25 mouse cellular contexts compared by ENCODE assay signal in genomic region chr5:99562096-99562495, GRCm38 (mm10).
A peak's percentile ranks its signal among the peaks of the same experiment; 100 is the strongest.
DNase-seq lines count a peak whose midpoint lies in the region; ATAC-seq lines count a peak whose summit lies in the region.
"Had no signal": no experiment of that assay in that cellular context is flagged by ENCODE, and none has a peak within 500 bp of the region (broad histone marks: within the 10 kb centered on the region; RNA-seq: fewer than 3 reads in every experiment).

No protein-coding gene starts in this region.

- H3K4me2 ChIP-seq in heart, embryonic 15.5 days, result no peak overlapping the region
- no peak overlapping the region for H3K4me2 ChIP-seq in liver, embryonic 12.5 days
- H3K4me2 ChIP-seq: embryonic facial prominence, embryonic 13.5 days; forebrain, embryonic 12.5 days; heart, embryonic 13.5 days; hindbrain, embryonic 12.5 days had no signal

- H3K4me3 ChIP-seq in heart, embryonic 15.5 days, result no peak overlapping the region
- no peak overlapping the region for H3K4me3 ChIP-seq in liver, embryonic 12.5 days
- H3K4me3 ChIP-seq: embryonic facial prominence, embryonic 13.5 days; forebrain, embryonic 12.5 days; heart, adult 2 months; heart, embryonic 13.5 days; hindbrain, embryonic 12.5 days had no signal

- no peaks in the 10 kb centered on the region for H3K9me3 ChIP-seq in heart, embryonic 15.5 days (replicated peaks)
- H3K9me3 ChIP-seq in liver, embryonic 12.5 days (replicated peaks), result no peaks in the 10 kb centered on the region
- H3K9me3 ChIP-seq: embryonic facial prominence, embryonic 13.5 days; forebrain, embryonic 12.5 days; heart, embryonic 13.5 days; hindbrain, embryonic 12.5 days had no signal

- H3K4me1 ChIP-seq in heart, embryonic 15.5 days (replicated peaks), result peaks cover 21% of the 10 kb centered on the region
- no peaks in the 10 kb centered on the region for H3K4me1 ChIP-seq in liver, embryonic 12.5 days
- H3K4me1 ChIP-seq: embryonic facial prominence, embryonic 13.5 days had no signal

- H3K27me3 ChIP-seq in heart, embryonic 15.5 days, result no peaks in the 10 kb centered on the region
- H3K27me3 ChIP-seq in liver, embryonic 12.5 days (replicated peaks), result no peaks in the 10 kb centered on the region
- H3K27me3 ChIP-seq: CH12.LX; embryonic facial prominence, embryonic 13.5 days; heart, embryonic 13.5 days had no signal

- ATAC-seq in heart, embryonic 15.5 days (replicated peaks; ENCODE audit: insufficient number of reproducible peaks, insufficient read depth, low FRiP score, low read depth), result 0 out of 2 replicates have a peak, but pooled peaks have one; percentile 47
- ATAC-seq in common myeloid progenitor, adult 5-6 weeks (replicated peaks; ENCODE audit: low read depth, poor library complexity, severe bottlenecking), result peak; percentile 98
- peak; percentile 52; the same call in 1 of the 2 replicates for ATAC-seq in liver, embryonic 12.5 days
- peak; percentile 69 for ATAC-seq in megakaryocyte progenitor cell, adult 5-6 weeks (replicated peaks; ENCODE audit: poor library complexity)
- ATAC-seq: activated CD4-positive, CD25-positive, alpha-beta regulatory T cell, adult 4 months; forebrain, embryonic 16.5 days; hindbrain, embryonic 16.5 days; inflammation-experienced regulatory T-cells, adult 6 months; Patski had no signal

- DNase-seq in heart, adult 8-10 months (ENCODE audit: low spot score), result no peak
- no peak for DNase-seq in cerebellum, adult 8-10 months
- no peak for DNase-seq in urinary bladder, postnatal 14 days (ENCODE audit: low spot score)
- DNase-seq: adrenal gland, adult 2 months; adrenal gland, postnatal 36 days; cerebellum, adult 11 months; cerebellum, adult 9-10 months; cerebellum, postnatal 25 days; gastrocnemius, postnatal 10 days; heart, adult 2 months; heart, postnatal 36 days had no signal

- H3K27ac ChIP-seq in heart, embryonic 15.5 days, result no peak overlapping the region
- H3K27ac ChIP-seq in liver, embryonic 12.5 days, result no peak overlapping the region
- H3K27ac ChIP-seq: embryonic facial prominence, embryonic 13.5 days; forebrain, embryonic 12.5 days; heart, adult 2 months; heart, embryonic 13.5 days; hindbrain, embryonic 12.5 days had no signal

- H3K36me3 ChIP-seq in heart, embryonic 15.5 days, result no peaks in the 10 kb centered on the region
- no peaks in the 10 kb centered on the region for H3K36me3 ChIP-seq in liver, embryonic 12.5 days
- H3K36me3 ChIP-seq: embryonic facial prominence, embryonic 13.5 days; forebrain, embryonic 12.5 days; heart, embryonic 13.5 days; hindbrain, embryonic 12.5 days had no signal

- WGBS in heart, embryonic 15.5 days, result 50% methylated on average over 6 of the region's 6 CpGs
- 22% methylated on average over 6 of the region's 6 CpGs for WGBS in liver, embryonic 12.5 days (ENCODE audit: insufficient replicate concordance)

- H3K9ac ChIP-seq in heart, embryonic 15.5 days, result no peak overlapping the region
- no peak overlapping the region for H3K9ac ChIP-seq in liver, embryonic 12.5 days
- H3K9ac ChIP-seq: embryonic facial prominence, embryonic 13.5 days; forebrain, embryonic 12.5 days; heart, embryonic 13.5 days; hindbrain, embryonic 12.5 days had no signal

Comparison
In these comparisons a context has a peak if more than half of its experiments do, and no peak if none do; other contexts are left out.
1. ATAC-seq: peak in every context shown above with its lines; median percentile 98 in common myeloid progenitor, adult 5-6 weeks; 69 in megakaryocyte progenitor cell, adult 5-6 weeks; 52 in liver, embryonic 12.5 days; 47 in heart, embryonic 15.5 days.